Mouse (Mus musculus): ENCODE measurements around the gene Tle6. TPM values are rescaled to one million over a fixed set of nuclear protein-coding genes. Genes with fewer than 3 reads are reported as not detected.

Tle6 gene
- polyA plus RNA-seq, 1 experiment from 2014 or later = 7.6 TPM

GRCm38 (mm10) chr10:81543633-81544032 lies 57.2 kb downstream of the Tle6 start:
- no peak for ATAC-seq (ENCODE audit: low FRiP score, low TSS enrichment)
- Histone ChIP-seq H3K4me3 (ENCODE audit: low read depth, low read length) (peak overlapping the region; percentile 90), H3K9ac (ENCODE audit: low read length) (peak overlapping the region; percentile 88), H3K27ac (replicated peaks) (peak overlapping the region; percentile 75; the same call in 1 of the 2 replicates), H3K27me3 (ENCODE audit: control insufficient read depth, insufficient read depth, low read length) (no peaks in the 10 kb centered on the region), H3K9me3 (ENCODE audit: control insufficient read depth, low read length) (no peaks in the 10 kb centered on the region), H3K4me2 (replicated peaks; ENCODE audit: low read depth) (peak overlapping the region; percentile 98), H3K36me3 (ENCODE audit: control insufficient read depth, insufficient read depth, low read length) (no peaks in the 10 kb centered on the region), H3K4me1 (replicated peaks; ENCODE audit: control insufficient read depth, insufficient read depth) (peaks cover 2% of the 10 kb centered on the region; the same call in 1 of the 2 replicates)
- no peak for DNase-seq (ENCODE audit: low spot score)
- no peak for TF ChIP-seq EP300 (optimal IDR thresholded peaks at IDR 0.05)
- 61% methylated on average over 1 of the region's 1 CpGs for WGBS

- Histone ChIP-seq H3K4me1 (replicated peaks; ENCODE audit: control insufficient read depth, insufficient read depth) (peaks cover 2% of the 10 kb centered on the region; the same call in 1 of the 2 replicates), H3K4me2 (replicated peaks; ENCODE audit: low read depth) (peak overlapping the region; percentile 98), H3K9me3 (ENCODE audit: control insufficient read depth, low read length) (no peaks in the 10 kb centered on the region), H3K4me3 (ENCODE audit: low read depth, low read length) (peak overlapping the region; percentile 90; the same call in 1 of the 2 replicates), H3K27me3 (ENCODE audit: control insufficient read depth, insufficient read depth, low read length) (no peaks in the 10 kb centered on the region), H3K9ac (ENCODE audit: low read length) (peak overlapping the region; percentile 88), H3K36me3 (ENCODE audit: control insufficient read depth, insufficient read depth, low read length) (no peaks in the 10 kb centered on the region), H3K27ac (replicated peaks) (peak overlapping the region; percentile 24; the same call in 1 of the 2 replicates)
- TF ChIP-seq EP300 (optimal IDR thresholded peaks at IDR 0.05) (no peak), CTCF (IDR thresholded peaks at IDR 0.05; ENCODE audit: low read depth) (no peak)
- ATAC-seq (ENCODE audit: low FRiP score, low TSS enrichment) = no peak
- WGBS = 60% methylated on average over 7 of the region's 7 CpGs
- no peak for DNase-seq (ENCODE audit: low spot score)
Observed at GRCm38 (mm10) chr10:81542727-81543460, 58.0 kb downstream of the Tle6 start.

GRCm38 (mm10) chr10:81541803-81542202 lies 59.1 kb downstream of the Tle6 start:
- H3K4me2 ChIP-seq (replicated peaks; ENCODE audit: low read depth) = peak overlapping the region; percentile 98
- H3K9me3 ChIP-seq (ENCODE audit: control insufficient read depth, low read length) = no peaks in the 10 kb centered on the region
- H3K36me3 ChIP-seq (ENCODE audit: control insufficient read depth, insufficient read depth, low read length) = no peaks in the 10 kb centered on the region
- no peak overlapping the region for H3K4me3 ChIP-seq (ENCODE audit: low read depth, low read length)
- peaks cover 2% of the 10 kb centered on the region; the same call in 1 of the 2 replicates for H3K4me1 ChIP-seq (replicated peaks; ENCODE audit: control insufficient read depth, insufficient read depth)
- no peaks in the 10 kb centered on the region for H3K27me3 ChIP-seq (ENCODE audit: control insufficient read depth, insufficient read depth, low read length)
- peak overlapping the region; percentile 88 for H3K9ac ChIP-seq (ENCODE audit: low read length)
- 45% methylated on average over 10 of the region's 10 CpGs for WGBS
- H3K27ac ChIP-seq (replicated peaks) = peak overlapping the region; percentile 79
- peak; percentile 71 for DNase-seq (ENCODE audit: low spot score)
- TF ChIP-seq EP300 (optimal IDR thresholded peaks at IDR 0.05) (no peak), CTCF (IDR thresholded peaks at IDR 0.05; ENCODE audit: low read depth) (no peak)
- ATAC-seq (ENCODE audit: low FRiP score, low TSS enrichment) = no peak

GRCm38 (mm10) chr10:81541363-81541762 lies 59.5 kb downstream of the Tle6 start:
- Histone ChIP-seq H3K4me2 (replicated peaks; ENCODE audit: low read depth) (peak overlapping the region; percentile 98; the same call in 1 of the 2 replicates), H3K27ac (replicated peaks) (peak overlapping the region; percentile 79), H3K27me3 (ENCODE audit: control insufficient read depth, insufficient read depth, low read length) (no peaks in the 10 kb centered on the region), H3K9me3 (ENCODE audit: control insufficient read depth, low read length) (no peaks in the 10 kb centered on the region), H3K4me1 (replicated peaks; ENCODE audit: control insufficient read depth, insufficient read depth) (peaks cover 2% of the 10 kb centered on the region; the same call in 1 of the 2 replicates), H3K4me3 (ENCODE audit: low read depth, low read length) (no peak overlapping the region), H3K9ac (ENCODE audit: low read length) (peak overlapping the region; percentile 88; the same call in 1 of the 2 replicates), H3K36me3 (ENCODE audit: control insufficient read depth, insufficient read depth, low read length) (no peaks in the 10 kb centered on the region)
- DNase-seq (ENCODE audit: low spot score) = no peak
- ATAC-seq (ENCODE audit: low FRiP score, low TSS enrichment) = no peak
- WGBS = 61% methylated on average over 5 of the region's 5 CpGs
- TF ChIP-seq CTCF (IDR thresholded peaks at IDR 0.05; ENCODE audit: low read depth) = no peak
- TF ChIP-seq EP300 (optimal IDR thresholded peaks at IDR 0.05) = no peak

Other genes starting within 250 kb of the Tle6 start
- gene Mfsd12, start 243.6 kb downstream of the Tle6 start, polyA plus RNA-seq (2015; fragmentation: Nextera tagmentation; extraction: Ambion mirVana) = 7.4 and 7.9 TPM in 2 replicates
- gene 4930404N11Rik, start 235.3 kb downstream of the Tle6 start, polyA plus RNA-seq (2015; fragmentation: Nextera tagmentation; extraction: Ambion mirVana) = 16.5 and 17.5 TPM in 2 replicates
- gene Fzr1, start 222.6 kb downstream of the Tle6 start, polyA plus RNA-seq (2015; fragmentation: Nextera tagmentation; extraction: Ambion mirVana) = 51.4 and 51.6 TPM in 2 replicates
- gene Dohh, start 216.6 kb downstream of the Tle6 start, polyA plus RNA-seq (2015; fragmentation: Nextera tagmentation; extraction: Ambion mirVana) = 59.4 and 63.0 TPM in 2 replicates
- gene Gm48551, start 216.6 kb downstream of the Tle6 start, polyA plus RNA-seq (2015; fragmentation: Nextera tagmentation; extraction: Ambion mirVana) = 1.1 and 1.4 TPM in 2 replicates
- gene Gm48552, start 212.1 kb downstream of the Tle6 start, polyA plus RNA-seq (2015; fragmentation: Nextera tagmentation; extraction: Ambion mirVana) = 0.29 and 0.36 TPM in 2 replicates
- gene Smim24, start 208.0 kb downstream of the Tle6 start, polyA plus RNA-seq (2015; fragmentation: Nextera tagmentation; extraction: Ambion mirVana) = 205 and 239 TPM in 2 replicates
- 40.4 and 42.4 TPM in 2 replicates for gene Nfic, start 145.4 kb downstream of the Tle6 start, polyA plus RNA-seq (2015; fragmentation: Nextera tagmentation; extraction: Ambion mirVana)
- gene Celf5, start 118.4 kb downstream of the Tle6 start, polyA plus RNA-seq (2015; fragmentation: Nextera tagmentation; extraction: Ambion mirVana) = 0.62 TPM in 2 replicates
- 37.0 and 38.3 TPM in 2 replicates for gene Ncln, start 104.7 kb downstream of the Tle6 start, polyA plus RNA-seq (2015; fragmentation: Nextera tagmentation; extraction: Ambion mirVana)
- 1.0 and 1.5 TPM in 2 replicates for gene S1pr4, start 100.9 kb downstream of the Tle6 start, polyA plus RNA-seq (2015; fragmentation: Nextera tagmentation; extraction: Ambion mirVana)
- gene Gna15, start 76.8 kb downstream of the Tle6 start, polyA plus RNA-seq (2015; fragmentation: Nextera tagmentation; extraction: Ambion mirVana) = 9.8 and 10.1 TPM in 2 replicates
- gene Gna11, start 55.9 kb downstream of the Tle6 start, polyA plus RNA-seq (2015; fragmentation: Nextera tagmentation; extraction: Ambion mirVana) = 62.5 and 70.7 TPM in 2 replicates
- gene Aes, start 41.6 kb downstream of the Tle6 start, polyA plus RNA-seq (2015; fragmentation: Nextera tagmentation; extraction: Ambion mirVana) = 429 and 495 TPM in 2 replicates
- 4.8 and 6.9 TPM in 2 replicates for gene Tle2, start 26.5 kb downstream of the Tle6 start, polyA plus RNA-seq (2015; fragmentation: Nextera tagmentation; extraction: Ambion mirVana)
- 0.24 and 0.35 TPM in 2 replicates for gene BC025920, start 5.2 kb upstream of the Tle6 start, polyA plus RNA-seq (2015; fragmentation: Nextera tagmentation; extraction: Ambion mirVana)
- gene Sirt6, start 26.7 kb upstream of the Tle6 start, polyA plus RNA-seq (2015; fragmentation: Nextera tagmentation; extraction: Ambion mirVana) = 15.1 and 15.6 TPM in 2 replicates
- gene Ankrd24, start 27.5 kb upstream of the Tle6 start, polyA plus RNA-seq (2015; fragmentation: Nextera tagmentation; extraction: Ambion mirVana) = 3.3 and 5.3 TPM in 2 replicates
- gene Gm10778, start 48.0 kb upstream of the Tle6 start, polyA plus RNA-seq (2015; fragmentation: Nextera tagmentation; extraction: Ambion mirVana) = 2.4 TPM in 2 replicates
- 8.2 and 8.5 TPM in 2 replicates for gene Zfp433, start 103.8 kb upstream of the Tle6 start, polyA plus RNA-seq (2015; fragmentation: Nextera tagmentation; extraction: Ambion mirVana)
- 1.7 and 1.9 TPM in 2 replicates for gene Gm3055, start 170.1 kb upstream of the Tle6 start, polyA plus RNA-seq (2015; fragmentation: Nextera tagmentation; extraction: Ambion mirVana)
- 1.4 and 1.6 TPM in 2 replicates for gene Gm4767, start 211.1 kb upstream of the Tle6 start, polyA plus RNA-seq (2015; fragmentation: Nextera tagmentation; extraction: Ambion mirVana)

All from stomach, postnatal 0 days (tissue).